Mouse (Mus musculus): Measurements from ENCODE around the gene Rnf215. TPM values are rescaled to one million over a fixed set of nuclear protein-coding genes. Genes with fewer than 3 reads are reported as not detected.

Gene Rnf215
- total and polyA plus RNA-seq, 3 experiments: 14.9 to 24.8 (median 24.3) TPM

DNA sequence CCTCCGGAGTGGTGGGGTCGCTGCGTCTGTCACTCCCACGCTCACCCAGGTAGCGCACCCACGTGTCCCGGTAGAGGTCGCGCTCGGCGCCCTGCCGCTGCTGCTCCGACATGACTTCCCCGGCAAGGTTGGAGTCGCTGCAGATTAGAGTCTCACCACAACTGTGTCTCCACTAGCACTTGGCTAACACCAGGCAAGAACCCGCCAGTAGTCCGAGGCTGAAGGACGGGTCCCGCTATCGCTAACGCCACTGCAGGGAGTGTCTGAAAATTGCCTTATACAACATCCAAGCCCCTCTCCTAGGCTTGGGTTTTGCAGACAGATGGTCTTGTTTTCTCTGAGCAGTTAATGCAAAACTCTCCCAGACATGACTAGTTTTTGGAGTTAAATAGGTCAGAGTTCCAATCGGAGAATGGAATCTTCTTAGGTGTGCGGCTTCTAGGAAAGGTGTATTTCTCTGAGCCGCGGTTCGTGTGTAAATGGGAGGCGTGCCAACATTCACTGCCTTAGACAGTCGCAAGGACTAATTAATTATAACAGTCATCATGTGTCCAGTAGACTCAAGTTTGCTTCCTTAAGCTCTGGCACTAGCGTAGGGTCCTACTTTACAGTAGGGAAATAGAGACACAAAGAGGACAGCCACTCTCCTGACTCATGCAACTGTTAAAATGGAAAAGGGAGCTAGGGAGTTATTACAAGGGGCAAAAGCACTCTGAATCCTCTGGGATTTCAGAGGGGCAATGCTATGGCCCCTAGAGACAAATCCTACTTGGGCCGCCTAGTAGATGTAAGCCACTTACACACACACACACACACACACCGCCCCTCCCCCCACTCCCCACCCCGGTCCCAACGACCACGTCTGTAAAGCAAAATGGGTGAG lies 39.6 kb upstream of the Rnf215 start, which contains the start of gene Mtfp1 (continued):
- peak; percentile 46; the same call in 1 of the 2 replicates for TF ChIP-seq NELFE (IDR thresholded peaks at IDR 0.05; ENCODE audit: low read depth, low read length)
- TF ChIP-seq NRF1 (IDR thresholded peaks at IDR 0.05; ENCODE audit: low read depth, low read length): no peak
- peak; percentile 58 for TF ChIP-seq HCFC1 (IDR thresholded peaks at IDR 0.05; ENCODE audit: low read depth, low read length)
- TF ChIP-seq CHD2 (IDR thresholded peaks at IDR 0.05; ENCODE audit: low read length): peak; percentile 43; the same call in 1 of the 2 replicates
- 0 out of 2 replicates have a peak, but pooled peaks have one; percentile 14 for TF ChIP-seq BHLHE40 (IDR thresholded peaks at IDR 0.05; ENCODE audit: low read depth, low read length)
- TF ChIP-seq MXI1 (IDR thresholded peaks at IDR 0.05; ENCODE audit: low read depth, low read length): peak; percentile 96
- TF ChIP-seq E2F4 (IDR thresholded peaks at IDR 0.05; ENCODE audit: insufficient replicate concordance, low read depth, low read length): peak; percentile 57; the same call in 1 of the 2 replicates
- peak; percentile 49; the same call in 1 of the 2 replicates for TF ChIP-seq TCF12 (IDR thresholded peaks at IDR 0.05; ENCODE audit: low read depth, low read length)
- TF ChIP-seq EP300 (IDR thresholded peaks at IDR 0.05; ENCODE audit: low read length): peak; percentile 24; the same call in 1 of the 2 replicates
- peak; percentile 6; the same call in 1 of the 2 replicates for TF ChIP-seq MEF2A (IDR thresholded peaks at IDR 0.05; ENCODE audit: borderline replicate concordance, low read depth, low read length)
- no peak for TF ChIP-seq SMC3 (IDR thresholded peaks at IDR 0.05; ENCODE audit: low read depth, low read length)
- no peak for TF ChIP-seq GABPA (IDR thresholded peaks at IDR 0.05; ENCODE audit: insufficient replicate concordance, low read depth, low read length)
- peak; percentile 86 for TF ChIP-seq MAX (IDR thresholded peaks at IDR 0.05; ENCODE audit: low read length)
- no peak for TF ChIP-seq JUND (conservative IDR thresholded peaks at IDR 0.05; ENCODE audit: low read depth, low read length)
- peak; percentile 73; the same call in 1 of the 2 replicates for TF ChIP-seq MAZ (IDR thresholded peaks at IDR 0.05; ENCODE audit: low read depth, low read length)
- no peak for TF ChIP-seq ZC3H11A (IDR thresholded peaks at IDR 0.05; ENCODE audit: low read depth, low read length)
- no peak for TF ChIP-seq MAFK (IDR thresholded peaks at IDR 0.05; ENCODE audit: insufficient replicate concordance, low read length)

DNA sequence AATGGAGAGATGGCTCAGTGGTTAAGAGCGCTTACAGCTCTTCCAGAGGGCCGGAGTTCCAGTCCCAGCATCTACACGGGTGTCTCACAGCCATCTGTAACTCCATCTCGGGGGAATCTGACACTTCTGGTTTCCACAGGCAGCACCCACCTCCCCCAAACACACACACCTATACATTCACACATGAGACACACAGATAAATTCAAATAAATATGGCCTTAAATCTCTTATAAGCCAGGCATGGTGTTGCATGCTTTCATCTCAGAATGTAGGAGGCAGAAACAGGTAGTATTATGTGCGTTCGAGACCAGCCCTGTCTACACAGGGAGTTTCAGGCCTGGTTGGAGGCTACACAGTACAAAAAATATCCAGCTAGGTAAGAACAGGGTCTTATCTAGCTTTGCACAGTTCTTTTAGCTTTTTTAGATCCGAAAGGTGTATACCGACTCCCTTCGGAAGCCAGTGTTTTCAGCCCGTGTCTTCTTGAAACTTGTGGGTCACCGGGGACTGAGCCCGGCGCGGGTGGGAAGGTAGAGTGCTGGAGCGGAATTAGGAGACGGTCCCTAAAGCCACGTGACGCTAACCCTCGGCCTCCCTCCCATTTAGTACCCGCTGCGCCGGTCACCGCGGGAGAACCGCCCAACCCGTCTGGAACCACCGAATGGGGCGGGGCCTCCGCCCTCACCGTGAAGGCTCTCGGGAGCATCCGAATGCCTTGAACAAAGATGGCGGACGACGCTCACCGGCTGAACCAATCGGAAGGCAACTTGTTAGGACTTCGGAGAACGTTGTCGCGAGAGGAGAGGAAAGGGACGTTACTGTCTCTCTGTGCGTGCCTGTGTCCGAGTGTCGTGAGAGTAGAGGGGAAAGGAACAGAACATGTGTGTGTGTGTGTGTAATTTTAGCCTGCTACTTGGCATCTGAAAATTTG lies 38.7 kb upstream of the Rnf215 start:
- Histone ChIP-seq H3K4me2 (ENCODE audit: insufficient read depth, low read depth, poor library complexity, severe bottlenecking) (peak overlapping the region; percentile 78), H3K9me3 (replicated peaks; ENCODE audit: low read length) (peaks cover 7% of the 10 kb centered on the region), H3K79me2 (replicated peaks; ENCODE audit: control insufficient read depth, extremely low read depth, insufficient read depth, poor library complexity, severe bottlenecking) (no peaks in the 10 kb centered on the region), H3K27me3 (replicated peaks) (no peaks in the 10 kb centered on the region), H3K9ac (ENCODE audit: insufficient read depth, low read depth) (peak overlapping the region; percentile 95), H3K4me3 (replicated peaks in 1 of 3; ENCODE audit: low read depth in 2 of 3, low read length in 2 of 3, poor library complexity in 1 of 3) (peak overlapping the region; percentile 61 to 78 (median 67)), H3K4me1 (ENCODE audit: control insufficient read depth in 1 of 2, insufficient read depth in 2 of 2) (peaks cover 11 to 30% of the 10 kb centered on the region in 2 experiments), H3K27ac (ENCODE audit: insufficient read depth, low read depth) (peak overlapping the region; percentile 82), H3K36me3 (replicated peaks in 1 of 2; ENCODE audit: control insufficient read depth in 1 of 2, insufficient read depth in 1 of 2, low read length in 1 of 2) (peaks cover 23 to 55% of the 10 kb centered on the region in 2 experiments)
- DNase-seq (ENCODE audit: extremely low read depth): peak; percentile 100
- dilution Hi-C loops (cut with MboI; ENCODE audit: extremely low pct_ligation_motif_present, extremely low pct_unique_long_range_greater_than_20kb, low sequenced_read_pairs): no loop called here
- in situ Hi-C loops (cut with MboI; ENCODE audit: low pct_ligation_motif_present, low pct_unique_long_range_greater_than_20kb, low sequenced_read_pairs): no loop called here
- TF ChIP-seq POLR2A (IDR thresholded peaks at IDR 0.05; ENCODE audit: low read depth, low read length): peak; percentile 99
- TF ChIP-seq HCFC1 (IDR thresholded peaks at IDR 0.05; ENCODE audit: low read depth, low read length): peak; percentile 96
- peak; percentile 95 for TF ChIP-seq ZMIZ1 (IDR thresholded peaks at IDR 0.05; ENCODE audit: low read depth, low read length)
- TF ChIP-seq IRF4 (IDR thresholded peaks at IDR 0.05; ENCODE audit: low read depth, low read length): peak; percentile 71
- 0 out of 2 replicates have a peak, but pooled peaks have one; percentile 28 for TF ChIP-seq CHD1 (IDR thresholded peaks at IDR 0.05; ENCODE audit: low read depth, low read length)
- no peak for TF ChIP-seq RAD21 (IDR thresholded peaks at IDR 0.05; ENCODE audit: low read depth, low read length)
- no peak; the same call in 1 of the 2 replicates for TF ChIP-seq ETS1 (conservative IDR thresholded peaks at IDR 0.05; ENCODE audit: low read depth, low read length)
- peak; percentile 90 for TF ChIP-seq MYC (IDR thresholded peaks at IDR 0.05; ENCODE audit: low read depth, low read length)
- TF ChIP-seq NRF1 (IDR thresholded peaks at IDR 0.05; ENCODE audit: low read depth, low read length): peak; percentile 79
- TF ChIP-seq GABPA (IDR thresholded peaks at IDR 0.05; ENCODE audit: insufficient replicate concordance, low read depth, low read length): peak; percentile 87; the same call in 1 of the 2 replicates
- peak; percentile 79 for TF ChIP-seq MEF2A (IDR thresholded peaks at IDR 0.05; ENCODE audit: borderline replicate concordance, low read depth, low read length)
- TF ChIP-seq JUND (conservative IDR thresholded peaks at IDR 0.05; ENCODE audit: low read depth, low read length): no peak
- peak; percentile 96 for TF ChIP-seq NELFE (IDR thresholded peaks at IDR 0.05; ENCODE audit: low read depth, low read length)
- TF ChIP-seq MAX (IDR thresholded peaks at IDR 0.05; ENCODE audit: low read length): peak; percentile 93
- no peak for TF ChIP-seq ZC3H11A (IDR thresholded peaks at IDR 0.05; ENCODE audit: low read depth, low read length)
- TF ChIP-seq POLR2AphosphoS2 (IDR thresholded peaks at IDR 0.05; ENCODE audit: low read depth, low read length): peak; percentile 98
- peak; percentile 92; the same call in 1 of the 2 replicates for TF ChIP-seq MAZ (IDR thresholded peaks at IDR 0.05; ENCODE audit: low read depth, low read length)
- peak; percentile 100 for TF ChIP-seq CHD2 (IDR thresholded peaks at IDR 0.05; ENCODE audit: low read length)
- no peak for TF ChIP-seq CTCF (conservative IDR thresholded peaks at IDR 0.05 in 1 of 2, IDR thresholded peaks at IDR 0.05 in 1 of 2; ENCODE audit: low read depth in 2 of 2, low read length in 2 of 2)
- no peak for TF ChIP-seq MAFK (IDR thresholded peaks at IDR 0.05; ENCODE audit: insufficient replicate concordance, low read length)
- no peak for TF ChIP-seq ZNF384 (IDR thresholded peaks at IDR 0.05; ENCODE audit: low read depth, low read length)
- TF ChIP-seq MXI1 (IDR thresholded peaks at IDR 0.05; ENCODE audit: low read depth, low read length): peak; percentile 85
- peak; percentile 95 for TF ChIP-seq TCF12 (IDR thresholded peaks at IDR 0.05; ENCODE audit: low read depth, low read length)
- TF ChIP-seq SMC3 (IDR thresholded peaks at IDR 0.05; ENCODE audit: low read depth, low read length): no peak
- TF ChIP-seq JUN (IDR thresholded peaks at IDR 0.05; ENCODE audit: insufficient read depth, low read depth, low read length): no peak
